Mouse (Mus musculus) intestine, postnatal 0 days (tissue): ENCODE data around the gene Gm28043. TPM values are rescaled to one million over a fixed set of nuclear protein-coding genes. Genes with fewer than 3 reads are reported as not detected.

Source experiments
- ATAC-seq: fragments of 200-750 bp; cut with Nextera tagmentation; 2 replicates; pipeline ENCODE4 v1.8.0; 2017; ENCODE audit warnings: mild to moderate bottlenecking, moderate TSS enrichment, moderate library complexity
- H3K27ac ChIP-seq: fragments of 300-500 bp; sonication (generic); 2 replicates; pipeline ENCODE4 v1.5.1; 2014; ENCODE audit warnings: mild to moderate bottlenecking, low read depth, low read length, moderate library complexity
- H3K27me3 ChIP-seq: fragments of 300-500 bp; sonication (generic); replicated peaks from 2 replicates; pipeline ENCODE4 v1.6.1; 2014; ENCODE audit warnings: low read length, mixed read lengths; ENCODE audit not compliant: control insufficient read depth, insufficient read depth
- H3K36me3 ChIP-seq: fragments of 300-500 bp; sonication (generic); 2 replicates; pipeline ENCODE4 v1.6.1; 2014; ENCODE audit warnings: mild to moderate bottlenecking, moderate library complexity; ENCODE audit not compliant: control insufficient read depth, insufficient read depth
- H3K4me1 ChIP-seq: fragments of 300-500 bp; sonication (generic); replicated peaks from 2 replicates; pipeline ENCODE4 v1.6.1; 2014; ENCODE audit warnings: antibody characterized with exemption, low read length, mixed read lengths; ENCODE audit not compliant: control insufficient read depth, insufficient read depth
- H3K4me2 ChIP-seq: fragments of 300-500 bp; sonication (generic); replicated peaks from 2 replicates; pipeline ENCODE4 v1.6.1; 2014; ENCODE audit warnings: low read depth, mild to moderate bottlenecking, moderate library complexity
- H3K4me3 ChIP-seq: fragments of 300-500 bp; sonication (generic); 2 replicates; pipeline ENCODE4 v1.5.1; 2014; ENCODE audit warnings: low read depth, low read length
- H3K9ac ChIP-seq: fragments of 300-500 bp; sonication (generic); 2 replicates; pipeline ENCODE4 v1.6.1; 2014; ENCODE audit warnings: mild to moderate bottlenecking, low read depth, low read length
- H3K9me3 ChIP-seq: fragments of 300-500 bp; sonication (generic); 2 replicates; pipeline ENCODE4 v1.6.1; 2016; ENCODE audit warnings: mixed run types; ENCODE audit not compliant: control insufficient read depth
- CTCF ChIP-seq: sonication (generic); IDR thresholded peaks from 2 replicates; pipeline ENCODE4 v1.5.1; 2016; ENCODE audit warnings: low read depth, mild to moderate bottlenecking, control low read depth, antibody characterized with exemption, moderate library complexity
- WGBS: fragments of 180-500 bp; shearing (Covaris S2); extraction: QIAGEN DNeasy Blood & Tissue Kit; methylation state at CpG from one replicate; pipeline ENCODE4 v1.1.7; 2014; 5-methylcytosine and 5-hydroxymethylcytosine counted together
- polyA plus RNA-seq: library from polyadenylated mRNA; unstranded; fragments of >200 nt; fragmentation: Nextera tagmentation; extraction: Ambion mirVana; gene quantifications from 2 replicates; pipeline ENCODE4 v1.2.1, GENCODE M21; 2015

Gm28043 gene
- polyA plus RNA-seq, 1 experiment from 2014 or later, result 0.82 TPM

GRCm38 (mm10) chr17:29682261-29682660 is 67.6 kb downstream of the Gm28043 start:
- H3K27ac ChIP-seq, result no peak overlapping the region
- no peak overlapping the region for H3K4me3 ChIP-seq
- H3K4me2 ChIP-seq, result no peak overlapping the region
- no peaks in the 10 kb centered on the region for H3K9me3 ChIP-seq
- 90% methylated on average over 7 of the region's 7 CpGs for WGBS
- ATAC-seq, result no peak
- H3K4me1 ChIP-seq, result no peaks in the 10 kb centered on the region
- no peak for TF ChIP-seq CTCF
- no peak overlapping the region for H3K9ac ChIP-seq
- H3K27me3 ChIP-seq, result no peaks in the 10 kb centered on the region
- H3K36me3 ChIP-seq, result peaks cover 71% of the 10 kb centered on the region

GRCm38 (mm10) chr17:29683127-29683526 is 68.5 kb downstream of the Gm28043 start:
- Histone ChIP-seq H3K4me2 (no peak overlapping the region), H3K9me3 (no peaks in the 10 kb centered on the region), H3K36me3 (peaks cover 75% of the 10 kb centered on the region), H3K4me1 (no peaks in the 10 kb centered on the region), H3K27ac (no peak overlapping the region), H3K27me3 (no peaks in the 10 kb centered on the region), H3K9ac (no peak overlapping the region), H3K4me3 (no peak overlapping the region)
- ATAC-seq, result no peak
- 84% methylated on average over 2 of the region's 2 CpGs for WGBS
- TF ChIP-seq CTCF, result no peak

GRCm38 (mm10) chr17:29684275-29684674 is 69.6 kb downstream of the Gm28043 start:
- Histone ChIP-seq H3K4me3 (no peak overlapping the region), H3K4me2 (no peak overlapping the region), H3K9ac (no peak overlapping the region), H3K4me1 (no peaks in the 10 kb centered on the region), H3K27ac (no peak overlapping the region), H3K36me3 (peaks cover 86% of the 10 kb centered on the region), H3K9me3 (no peaks in the 10 kb centered on the region), H3K27me3 (no peaks in the 10 kb centered on the region)
- 91% methylated on average over 4 of the region's 4 CpGs for WGBS
- TF ChIP-seq CTCF, result no peak
- ATAC-seq, result no peak

GRCm38 (mm10) chr17:29686771-29687170 is 72.1 kb downstream of the Gm28043 start:
- Histone ChIP-seq H3K4me2 (no peak overlapping the region), H3K9me3 (no peaks in the 10 kb centered on the region), H3K27me3 (no peaks in the 10 kb centered on the region), H3K36me3 (peaks cover 90% of the 10 kb centered on the region), H3K4me3 (no peak overlapping the region), H3K27ac (no peak overlapping the region), H3K9ac (no peak overlapping the region), H3K4me1 (no peaks in the 10 kb centered on the region)
- ATAC-seq, result no peak
- WGBS, result 91% methylated on average over 5 of the region's 5 CpGs
- no peak for TF ChIP-seq CTCF

DNA sequence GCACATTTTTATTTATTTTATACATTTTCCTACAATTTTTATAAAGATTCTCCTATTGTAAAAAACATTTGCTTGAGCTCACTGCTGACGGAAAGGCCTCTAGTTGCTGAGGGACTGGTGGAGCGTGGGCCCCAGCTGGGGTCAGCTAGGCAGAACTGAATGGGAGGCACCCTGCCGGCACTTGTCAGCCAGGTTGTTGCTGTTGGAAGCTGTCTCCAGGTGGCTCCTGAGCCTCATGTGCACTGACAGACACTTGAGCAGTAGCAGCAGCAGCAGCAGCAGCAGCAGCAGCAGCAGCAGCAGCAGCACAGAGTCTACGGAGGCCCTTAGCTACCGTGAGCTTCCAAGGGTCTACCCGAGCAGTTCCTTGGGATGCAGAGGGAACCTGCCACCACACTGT is 72.7 kb downstream of the Gm28043 start:
- Histone ChIP-seq H3K4me3 (no peak overlapping the region), H3K4me2 (no peak overlapping the region), H3K9ac (no peak overlapping the region), H3K27me3 (no peaks in the 10 kb centered on the region), H3K9me3 (no peaks in the 10 kb centered on the region), H3K27ac (no peak overlapping the region), H3K4me1 (no peaks in the 10 kb centered on the region), H3K36me3 (peaks cover 85% of the 10 kb centered on the region)
- no peak for ATAC-seq
- 87% methylated on average over 6 of the region's 6 CpGs for WGBS
- TF ChIP-seq CTCF, result no peak

DNA sequence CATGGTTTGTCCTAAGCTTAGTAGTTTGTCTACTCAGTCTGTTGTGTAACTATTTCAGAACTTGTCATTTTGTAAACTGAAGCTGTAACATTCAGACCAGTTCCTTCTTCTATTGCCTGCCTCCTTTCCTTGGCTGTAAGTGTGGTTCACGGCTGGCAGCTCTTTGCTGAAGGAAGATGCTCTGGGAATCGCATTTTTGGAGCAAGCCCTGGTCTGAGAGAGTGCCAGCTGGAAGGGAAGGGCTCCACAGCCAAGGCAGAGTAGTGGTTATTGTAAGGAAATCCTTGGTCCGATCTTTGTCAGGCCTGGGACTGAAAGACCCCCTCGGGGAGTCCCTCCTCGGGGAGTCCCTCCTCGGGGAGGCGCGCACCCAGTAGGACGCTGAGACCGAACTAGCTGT is 73.9 kb downstream of the Gm28043 start:
- WGBS, result 97% methylated on average over 10 of the region's 10 CpGs
- Histone ChIP-seq H3K4me3 (no peak overlapping the region), H3K4me2 (no peak overlapping the region), H3K9ac (no peak overlapping the region), H3K9me3 (no peaks in the 10 kb centered on the region), H3K27ac (no peak overlapping the region), H3K36me3 (peaks cover 81% of the 10 kb centered on the region), H3K27me3 (no peaks in the 10 kb centered on the region), H3K4me1 (no peaks in the 10 kb centered on the region)
- no peak for TF ChIP-seq CTCF
- no peak for ATAC-seq

DNA sequence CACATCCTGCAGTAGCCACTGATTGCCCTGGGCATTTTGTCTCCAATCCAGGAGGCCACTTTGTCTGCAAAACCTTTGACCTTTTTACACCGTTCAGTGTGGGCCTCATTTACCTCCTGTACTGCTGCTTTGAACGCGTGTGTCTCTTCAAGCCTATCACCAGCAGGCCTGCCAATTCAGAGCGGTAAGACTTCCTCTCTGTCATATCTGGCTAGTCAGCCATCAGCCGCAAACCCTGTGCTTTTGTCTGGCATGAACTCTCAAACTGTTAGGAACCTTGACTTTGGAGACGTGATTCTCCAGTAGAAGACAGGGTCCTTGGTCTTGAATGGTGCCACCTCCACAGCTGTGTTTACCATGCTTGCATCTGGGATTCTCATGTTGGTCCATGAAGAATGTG is 75.6 kb downstream of the Gm28043 start:
- H3K4me1 ChIP-seq, result no peaks in the 10 kb centered on the region
- H3K9ac ChIP-seq, result no peak overlapping the region
- WGBS, result 66% methylated on average over 6 of the region's 6 CpGs
- no peak overlapping the region for H3K4me3 ChIP-seq
- no peak overlapping the region for H3K4me2 ChIP-seq
- H3K27me3 ChIP-seq, result no peaks in the 10 kb centered on the region
- no peak overlapping the region for H3K27ac ChIP-seq
- no peak for ATAC-seq
- TF ChIP-seq CTCF, result no peak
- H3K9me3 ChIP-seq, result no peaks in the 10 kb centered on the region
- peaks cover 85% of the 10 kb centered on the region for H3K36me3 ChIP-seq
